Mouse (Mus musculus) heart, postnatal 10 days (tissue): ENCODE measurements around the gene Sub1. TPM values are rescaled to one million over a fixed set of nuclear protein-coding genes. Genes with fewer than 3 reads are reported as not detected.

Experiments used
- DNase-seq, 2 experiments: peaks; one replicate each; pipeline ENCODE4 v3.0.0; 2021
- intact Hi-C: fragments of 180-260 bp; cut with DNase I; formaldehyde crosslinking; loops from one replicate; pipeline ENCODE4 v1.15.1; 2025
- total RNA-seq, 2 experiments: library from RNA; stranded (reverse); gene quantifications; 2 replicates each; pipeline ENCODE4 v1.2.3; 2021

Gene Sub1
- 100 to 1,000 TPM; 142 to 149 TPM for total RNA-seq

GRCm38 (mm10) chr15:11996883-11997282 lies at the start of gene Sub1:
Gene Sub1 (minus strand): TSS chr15:11996983.
- intact Hi-C loops, result no loop called here
- DNase-seq, result no peak

- intact Hi-C loops, result no loop called here
- peak; percentile 38 to 53 for DNase-seq
These were observed 43.6 kb upstream of the Sub1 start for GRCm38 (mm10) chr15:12040407-12040710.

GRCm38 (mm10) chr15:12039671-12040406 lies 43.1 kb upstream of the Sub1 start:
- peak in 1 of 2 experiments; percentile 18 for DNase-seq
- intact Hi-C loops, result loop anchor here (5.0 kb wide), 1 partner anchor 38 kb away; no protein-coding TSS in a partner anchor

GRCm38 (mm10) chr15:12039256-12039655 lies 42.5 kb upstream of the Sub1 start:
- DNase-seq, result no peak
- intact Hi-C loops, result loop anchor here (5.0 kb wide), 1 partner anchor 37 kb away; no protein-coding TSS in a partner anchor

GRCm38 (mm10) chr15:12037866-12038625 lies 41.3 kb upstream of the Sub1 start:
- DNase-seq, result no peak
- intact Hi-C loops, result loop anchor here (5.0 kb wide), 1 partner anchor 36 kb away; no protein-coding TSS in a partner anchor

- intact Hi-C loops, result loop anchor here (5.0 kb wide), 1 partner anchor 35 kb away; no protein-coding TSS in a partner anchor
- DNase-seq, result peak in 1 of 2 experiments; percentile 31
These were observed 40.4 kb upstream of the Sub1 start for GRCm38 (mm10) chr15:12037217-12037616.

GRCm38 (mm10) chr15:12036675-12037074 lies 39.9 kb upstream of the Sub1 start:
- intact Hi-C loops, result loop anchor here (5.0 kb wide), 1 partner anchor 34 kb away; no protein-coding TSS in a partner anchor
- no peak for DNase-seq

GRCm38 (mm10) chr15:12034317-12034716 lies 37.5 kb upstream of the Sub1 start:
- no peak for DNase-seq
- intact Hi-C loops, result no loop called here

- intact Hi-C loops, result no loop called here
- DNase-seq, result no peak
These were observed 36.4 kb upstream of the Sub1 start for GRCm38 (mm10) chr15:12033155-12033554.

GRCm38 (mm10) chr15:12032512-12032911 lies 35.7 kb upstream of the Sub1 start:
- no peak for DNase-seq
- intact Hi-C loops, result no loop called here

- intact Hi-C loops, result no loop called here
These were observed 35.1 kb upstream of the Sub1 start for GRCm38 (mm10) chr15:12031861-12032260.

GRCm38 (mm10) chr15:12030221-12030620 lies 33.4 kb upstream of the Sub1 start:
- DNase-seq, result no peak

More at GRCm38 (mm10) chr15:12031861-12032260, 35.1 kb upstream of the Sub1 start:
- no peak for DNase-seq

GRCm38 (mm10) chr15:12027807-12028206 lies 31.0 kb upstream of the Sub1 start:
- no peak for DNase-seq
- intact Hi-C loops, result no loop called here

More at GRCm38 (mm10) chr15:12030221-12030620, 33.4 kb upstream of the Sub1 start:
- intact Hi-C loops, result no loop called here

GRCm38 (mm10) chr15:12026932-12027450 lies 30.2 kb upstream of the Sub1 start:
- DNase-seq, result no peak

GRCm38 (mm10) chr15:12026026-12026425 lies 29.2 kb upstream of the Sub1 start:
- no peak for DNase-seq
- intact Hi-C loops, result no loop called here

More at GRCm38 (mm10) chr15:12026932-12027450, 30.2 kb upstream of the Sub1 start:
- intact Hi-C loops, result no loop called here

- intact Hi-C loops, result no loop called here
These were observed 28.6 kb upstream of the Sub1 start for GRCm38 (mm10) chr15:12025341-12025740.

GRCm38 (mm10) chr15:12024791-12025268 lies 28.0 kb upstream of the Sub1 start:
- intact Hi-C loops, result no loop called here
- no peak for DNase-seq

More at GRCm38 (mm10) chr15:12025341-12025740, 28.6 kb upstream of the Sub1 start:
- DNase-seq, result no peak

GRCm38 (mm10) chr15:12019443-12019842 lies 22.7 kb upstream of the Sub1 start:
- DNase-seq, result no peak
- intact Hi-C loops, result no loop called here

GRCm38 (mm10) chr15:12018428-12018757 lies 21.6 kb upstream of the Sub1 start:
- intact Hi-C loops, result no loop called here

GRCm38 (mm10) chr15:12017700-12018427 lies 21.1 kb upstream of the Sub1 start:
- intact Hi-C loops, result no loop called here
- DNase-seq, result no peak

More at GRCm38 (mm10) chr15:12018428-12018757, 21.6 kb upstream of the Sub1 start:
- DNase-seq, result no peak
